Mouse (Mus musculus) liver, adult 2 months (tissue): ENCODE results near the gene H2-Q6.
"Not testable (repeated sequence)": the region's sequence is repeated elsewhere in the genome, so short reads cannot be mapped to it uniquely, and the experiment has no call there.

Source experiments
- CTCF ChIP-seq: fragments of 200-500 bp; IDR thresholded peaks from 2 replicates; pipeline ENCODE4 v1.5.1; 2011; ENCODE audit warnings: low read depth, low read length, control low read depth
- POLR2A ChIP-seq: fragments of 200-500 bp; IDR thresholded peaks from 2 replicates; pipeline ENCODE4 v1.6.1; 2011; ENCODE audit warnings: low read length, control low read depth; ENCODE audit not compliant: insufficient read depth; ENCODE audit errors: extremely low read depth

- TF ChIP-seq CTCF, POLR2A: not testable (repeated sequence)
Measured at GRCm38 (mm10) chr17:35439295-35439747, 14.7 kb downstream of the H2-Q6 start.
